Mouse (Mus musculus) C2C12 (cell line): Measurements from ENCODE around the gene Shox2. TPM values are rescaled to one million over a fixed set of nuclear protein-coding genes. Genes with fewer than 3 reads are reported as not detected.

ENCODE experiments used
- H3K27me3 ChIP-seq: one replicate; pipeline ENCODE4 v1.6.1; 2011; ENCODE audit not compliant: control insufficient read depth, insufficient read depth, insufficient read length
- H3K36me3 ChIP-seq: one replicate; pipeline ENCODE4 v1.6.1; 2011; ENCODE audit not compliant: control insufficient read depth, insufficient read depth
- H3K4me3 ChIP-seq: one replicate; pipeline ENCODE4 v1.5.1; 2011; ENCODE audit warnings: mild to moderate bottlenecking, control low read depth; ENCODE audit not compliant: poor library complexity, insufficient read depth, severe bottlenecking
- H3K79me2 ChIP-seq: one replicate; pipeline ENCODE4 v1.6.1; 2011; ENCODE audit not compliant: control insufficient read depth, insufficient read depth
- H3K79me3 ChIP-seq: one replicate; pipeline ENCODE4 v1.6.1; 2011; ENCODE audit warnings: low read depth, control low read depth
- H3ac ChIP-seq: one replicate; pipeline ENCODE3; 2011; ENCODE audit warnings: low read depth; ENCODE audit not compliant: control insufficient read depth, insufficient read length
- CEBPB ChIP-seq: IDR thresholded peaks from one replicate; pipeline ENCODE4 v1.6.1; 2011; ENCODE audit warnings: low read depth, mild to moderate bottlenecking, control low read depth, moderate library complexity
- CTCF ChIP-seq: IDR thresholded peaks from one replicate; pipeline ENCODE4 v1.5.1; 2011; ENCODE audit not compliant: control insufficient read depth, insufficient read depth, insufficient read length
- FOSL1 ChIP-seq: IDR thresholded peaks from one replicate; pipeline ENCODE4 v1.8.0; 2011; ENCODE audit warnings: mild to moderate bottlenecking, low read length; ENCODE audit not compliant: poor library complexity, insufficient read depth, severe bottlenecking
- MAX ChIP-seq: IDR thresholded peaks from one replicate; pipeline ENCODE4 v1.6.1; 2011; ENCODE audit warnings: mild to moderate bottlenecking, control low read depth
- MYOD1 ChIP-seq: IDR thresholded peaks from one replicate; pipeline ENCODE4 v1.6.1; 2011; ENCODE audit warnings: low read depth; ENCODE audit not compliant: control insufficient read depth, insufficient read length
- MYOG ChIP-seq: IDR thresholded peaks from one replicate; pipeline ENCODE4 v1.6.1; 2011; ENCODE audit not compliant: control insufficient read depth, insufficient read length; ENCODE audit errors: extremely low read depth
- USF1 ChIP-seq: IDR thresholded peaks from one replicate; pipeline ENCODE4 v1.6.1; 2011; ENCODE audit warnings: low read depth, mild to moderate bottlenecking, control low read depth, moderate library complexity
- long read RNA-seq, 2 experiments: library from polyadenylated mRNA; unstranded; transcript quantifications; one replicate each; pipeline ENCODE4 v2.0.0; 2019 to 2020
- polyA plus RNA-seq: library from polyadenylated mRNA; unstranded; fragments of >200 nt; fragmentation: generic; extraction: Trizol; gene quantifications from one replicate; pipeline ENCODE4 v1.2.1, GENCODE M21; 2012; ENCODE audit warnings: missing spikeins

The Shox2 gene
- 14.4 TPM for polyA plus RNA-seq
- long read RNA-seq, experiment 1, transcript Shox2-203 (5 exons, 2,645 nt): major isoform, 13 of 30 reads
- long read RNA-seq, experiment 1, transcript Shox2-201 (5 exons, 3,079 nt): minor isoform, 8 of 30 reads
- long read RNA-seq, experiment 1, partial matches to known transcripts: 2 of 30 reads
- long read RNA-seq, experiment 1, other reads (novel, unspliced or antisense): 3 of 30 reads
- long read RNA-seq, experiment 2, transcript Shox2-201 (5 exons, 3,079 nt): minor isoform, 16 of 49 reads
- long read RNA-seq, experiment 2, transcript Shox2-203 (5 exons, 2,645 nt): major isoform, 19 of 49 reads
- long read RNA-seq, experiment 2, partial matches to known transcripts: 1 of 49 reads
- long read RNA-seq, experiment 2, other reads (novel, unspliced or antisense): 8 of 49 reads

- Histone ChIP-seq H3K79me2 (peaks cover 80% of the 10 kb centered on the region), H3K4me3 (peak within 1 kb of the TSS; percentile 68), H3ac (peak within 1 kb of the TSS; percentile 93), H3K79me3 (peaks cover 29% of the 10 kb centered on the region), H3K36me3 (no peaks in the 10 kb centered on the region), H3K27me3 (no peaks in the 10 kb centered on the region)
- TF ChIP-seq MYOG (no peak), FOSL1 (no peak), CTCF (no peak), USF1 (no peak), MAX (no peak), MYOD1 (no peak), CEBPB (no peak)
These were observed at the start of gene Shox2 for GRCm38 (mm10) chr3:66981706-66982105. Shox2 (minus strand) TSS chr3:66981771.

- TF ChIP-seq USF1 (no peak), FOSL1 (no peak), CEBPB (no peak), MAX (no peak), MYOD1 (no peak), MYOG (no peak), CTCF (no peak)
- Histone ChIP-seq H3ac (no peak overlapping the region), H3K4me3 (no peak overlapping the region), H3K36me3 (peaks cover 42% of the 10 kb centered on the region), H3K79me3 (peaks cover 11% of the 10 kb centered on the region), H3K27me3 (no peaks in the 10 kb centered on the region), H3K79me2 (peaks cover 18% of the 10 kb centered on the region)
These were observed 15.2 kb upstream of the Shox2 start for GRCm38 (mm10) chr3:66996820-66997219.

GRCm38 (mm10) chr3:66986287-66986560 lies 4.7 kb upstream of the Shox2 start:
- TF ChIP-seq USF1: peak; percentile 63
- TF ChIP-seq CTCF: no peak
- no peak for TF ChIP-seq CEBPB
- no peak for TF ChIP-seq FOSL1
- no peak for TF ChIP-seq MYOD1
- TF ChIP-seq MAX: no peak
- no peak for TF ChIP-seq MYOG
- no peaks in the 10 kb centered on the region for H3K27me3 ChIP-seq
- H3ac ChIP-seq: peak overlapping the region; percentile 73
- H3K79me3 ChIP-seq: peaks cover 47% of the 10 kb centered on the region
- H3K4me3 ChIP-seq: peak overlapping the region; percentile 74
- no peaks in the 10 kb centered on the region for H3K36me3 ChIP-seq
- peaks cover 89% of the 10 kb centered on the region for H3K79me2 ChIP-seq

GRCm38 (mm10) chr3:66985539-66986286 lies 4.1 kb upstream of the Shox2 start:
- Histone ChIP-seq H3K4me3 (peak overlapping the region; percentile 74), H3K36me3 (no peaks in the 10 kb centered on the region), H3K79me2 (peaks cover 88% of the 10 kb centered on the region), H3K27me3 (no peaks in the 10 kb centered on the region), H3ac (peak overlapping the region; percentile 73), H3K79me3 (peaks cover 43% of the 10 kb centered on the region)
- TF ChIP-seq FOSL1: no peak
- no peak for TF ChIP-seq MYOD1
- TF ChIP-seq MAX: no peak
- no peak for TF ChIP-seq MYOG
- TF ChIP-seq CEBPB: no peak
- TF ChIP-seq CTCF: no peak
- no peak for TF ChIP-seq USF1

- Histone ChIP-seq H3K79me3 (peaks cover 41% of the 10 kb centered on the region), H3K79me2 (peaks cover 88% of the 10 kb centered on the region), H3K4me3 (no peak overlapping the region), H3K36me3 (no peaks in the 10 kb centered on the region), H3K27me3 (no peaks in the 10 kb centered on the region), H3ac (no peak overlapping the region)
- no peak for TF ChIP-seq MYOG
- no peak for TF ChIP-seq MAX
- no peak for TF ChIP-seq CEBPB
- no peak for TF ChIP-seq CTCF
- no peak for TF ChIP-seq FOSL1
- no peak for TF ChIP-seq MYOD1
- TF ChIP-seq USF1: no peak
These were observed 1.9 kb upstream of the Shox2 start for GRCm38 (mm10) chr3:66983481-66983880.
